Mouse (Mus musculus): Measurements from ENCODE around the gene Gm10666. TPM values are rescaled to one million over a fixed set of nuclear protein-coding genes. Genes with fewer than 3 reads are reported as not detected.
"Not testable (repeated sequence)": the region's sequence is repeated elsewhere in the genome, so short reads cannot be mapped to it uniquely, and the experiment has no call there.

The Gm10666 gene
- polyA plus RNA-seq (2015; fragmentation: Nextera tagmentation; extraction: Ambion mirVana): not detected in 2 replicates

DNA sequence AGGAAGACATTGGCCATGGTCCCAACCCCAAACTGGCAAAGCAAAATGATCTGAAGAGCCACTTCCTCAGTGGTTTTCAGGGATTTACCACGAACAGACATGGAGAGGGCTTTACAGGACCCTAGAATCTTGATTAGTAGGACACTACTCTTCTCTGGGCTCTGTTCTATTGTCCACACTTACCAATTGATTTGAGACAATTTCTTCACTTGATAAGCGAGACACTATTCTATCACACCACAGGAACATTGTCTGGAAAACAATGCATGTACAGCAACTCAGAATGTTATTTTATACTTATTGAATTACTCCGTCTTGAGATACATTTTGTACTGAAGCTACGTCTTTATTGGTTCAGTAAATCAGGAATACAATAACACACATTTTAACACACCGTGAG lies at the start of gene Gm10666:
Gene Gm10666, minus strand, starts transcription at position 101 of the 400 bp plus-strand sequence.
- H3K9ac ChIP-seq; H3K9me3 ChIP-seq (replicated peaks); H3K36me3 ChIP-seq; H3K27ac ChIP-seq; H3K4me2 ChIP-seq; H3K4me3 ChIP-seq (replicated peaks); H3K27me3 ChIP-seq; H3K4me1 ChIP-seq; ATAC-seq (replicated peaks; ENCODE audit: low FRiP score): not testable (repeated sequence)
- no CpG with 5 or more reads among the region's 5 CpGs for WGBS

DNA sequence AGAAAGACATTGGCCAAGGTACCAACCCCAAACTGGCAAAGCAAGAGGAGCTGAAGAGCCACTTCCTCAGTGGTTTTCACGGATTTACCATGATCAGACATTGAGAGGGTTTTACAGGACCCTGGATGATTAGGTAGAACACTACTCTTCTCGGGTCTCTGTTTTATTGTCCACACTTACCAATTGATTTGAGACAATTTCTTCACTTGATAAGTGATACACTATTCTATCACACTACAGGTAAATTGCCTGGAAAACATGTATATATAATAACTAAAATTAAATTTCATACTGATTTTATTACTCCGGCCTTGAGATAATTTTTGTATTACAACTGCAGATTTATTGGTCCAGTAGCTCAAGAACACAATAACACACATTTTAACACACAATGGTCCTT lies 29.4 kb upstream of the Gm10666 start, which contains the start of gene Vmn1r142:
Gene Vmn1r142, minus strand, starts transcription at position 101 of the 400 bp plus-strand sequence.
- H3K9ac ChIP-seq; H3K9me3 ChIP-seq (replicated peaks); H3K27ac ChIP-seq; H3K4me3 ChIP-seq (replicated peaks); H3K4me2 ChIP-seq; H3K4me1 ChIP-seq; H3K27me3 ChIP-seq; ATAC-seq (replicated peaks; ENCODE audit: low FRiP score); H3K36me3 ChIP-seq: not testable (repeated sequence)
- no CpG with 5 or more reads among the region's 3 CpGs for WGBS

DNA sequence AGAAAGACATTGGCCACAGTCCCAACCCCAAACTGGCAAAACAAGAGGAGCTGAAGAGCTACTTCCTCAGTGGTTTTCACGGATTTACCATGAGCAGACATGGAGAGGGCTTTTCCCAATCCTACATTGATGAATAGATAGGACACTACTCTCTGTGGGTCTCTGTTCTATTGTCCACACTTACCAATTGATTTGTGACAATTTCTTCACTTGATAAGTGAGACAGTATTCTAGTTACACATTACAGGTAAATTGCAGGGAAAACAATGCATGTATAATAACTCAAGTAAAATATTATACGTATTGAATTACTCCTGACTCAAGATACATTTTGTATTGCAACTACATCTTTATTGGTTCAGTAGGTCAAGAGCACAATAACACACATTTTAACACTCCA lies 16.4 kb downstream of the Gm10666 start, which contains the start of gene Gm16451:
Gene Gm16451, minus strand, starts transcription at position 101 of the 400 bp plus-strand sequence.
- not testable (repeated sequence) for H3K4me3 ChIP-seq (replicated peaks); H3K4me2 ChIP-seq; H3K9me3 ChIP-seq (replicated peaks); H3K36me3 ChIP-seq; H3K27me3 ChIP-seq; H3K27ac ChIP-seq; H3K9ac ChIP-seq; ATAC-seq (replicated peaks; ENCODE audit: low FRiP score); H3K4me1 ChIP-seq
- WGBS: no CpG with 5 or more reads among the region's 2 CpGs

Other genes with a start within 250 kb of the Gm10666 start
- gene Gm5891, start 213.4 kb downstream of the Gm10666 start, polyA plus RNA-seq (2015; fragmentation: Nextera tagmentation; extraction: Ambion mirVana): not detected in 2 replicates
- not detected in 2 replicates for gene Vmn1r137, start 140.2 kb downstream of the Gm10666 start, polyA plus RNA-seq (2015; fragmentation: Nextera tagmentation; extraction: Ambion mirVana)
- gene Vmn1r138, start 105.8 kb downstream of the Gm10666 start, polyA plus RNA-seq (2015; fragmentation: Nextera tagmentation; extraction: Ambion mirVana): not detected in 2 replicates
- gene Gm6176, start 78.4 kb downstream of the Gm10666 start, polyA plus RNA-seq (2015; fragmentation: Nextera tagmentation; extraction: Ambion mirVana): not detected in 2 replicates
- gene Vmn1r139, start 65.7 kb downstream of the Gm10666 start, polyA plus RNA-seq (2015; fragmentation: Nextera tagmentation; extraction: Ambion mirVana): not detected in 2 replicates
- not detected in 2 replicates for gene Gm16451, start 16.5 kb downstream of the Gm10666 start, polyA plus RNA-seq (2015; fragmentation: Nextera tagmentation; extraction: Ambion mirVana)
- not detected in 2 replicates for gene Vmn1r142, start 29.3 kb upstream of the Gm10666 start, polyA plus RNA-seq (2015; fragmentation: Nextera tagmentation; extraction: Ambion mirVana)
- not detected in 2 replicates for gene Vmn1r143, start 54.6 kb upstream of the Gm10666 start, polyA plus RNA-seq (2015; fragmentation: Nextera tagmentation; extraction: Ambion mirVana)
- not detected in 2 replicates for gene Gm8653, start 66.5 kb upstream of the Gm10666 start, polyA plus RNA-seq (2015; fragmentation: Nextera tagmentation; extraction: Ambion mirVana)
- not detected in 2 replicates for gene Gm8453, start 94.7 kb upstream of the Gm10666 start, polyA plus RNA-seq (2015; fragmentation: Nextera tagmentation; extraction: Ambion mirVana)
- not detected in 2 replicates for gene Gm4187, start 195.0 kb upstream of the Gm10666 start, polyA plus RNA-seq (2015; fragmentation: Nextera tagmentation; extraction: Ambion mirVana)
- not detected in 2 replicates for gene Gm8660, start 236.3 kb upstream of the Gm10666 start, polyA plus RNA-seq (2015; fragmentation: Nextera tagmentation; extraction: Ambion mirVana)